Mouse (Mus musculus): ENCODE measurements around the gene Plcxd1. TPM values are rescaled to one million over a fixed set of nuclear protein-coding genes. Genes with fewer than 3 reads are reported as not detected.
"Not testable (repeated sequence)": the region's sequence is repeated elsewhere in the genome, so short reads cannot be mapped to it uniquely, and the experiment has no call there.

The Plcxd1 gene
- total RNA-seq (2021) = 10 to 100 TPM; 10.4 to 10.9 TPM
- long read RNA-seq, experiment 1, partial matches to known transcripts = 4 of 16 reads
- long read RNA-seq, experiment 1, other reads (novel, unspliced or antisense) = 10 of 16 reads
- long read RNA-seq, experiment 2, partial matches to known transcripts = 6 of 14 reads
- long read RNA-seq, experiment 2, other reads (novel, unspliced or antisense) = 7 of 14 reads

DNA sequence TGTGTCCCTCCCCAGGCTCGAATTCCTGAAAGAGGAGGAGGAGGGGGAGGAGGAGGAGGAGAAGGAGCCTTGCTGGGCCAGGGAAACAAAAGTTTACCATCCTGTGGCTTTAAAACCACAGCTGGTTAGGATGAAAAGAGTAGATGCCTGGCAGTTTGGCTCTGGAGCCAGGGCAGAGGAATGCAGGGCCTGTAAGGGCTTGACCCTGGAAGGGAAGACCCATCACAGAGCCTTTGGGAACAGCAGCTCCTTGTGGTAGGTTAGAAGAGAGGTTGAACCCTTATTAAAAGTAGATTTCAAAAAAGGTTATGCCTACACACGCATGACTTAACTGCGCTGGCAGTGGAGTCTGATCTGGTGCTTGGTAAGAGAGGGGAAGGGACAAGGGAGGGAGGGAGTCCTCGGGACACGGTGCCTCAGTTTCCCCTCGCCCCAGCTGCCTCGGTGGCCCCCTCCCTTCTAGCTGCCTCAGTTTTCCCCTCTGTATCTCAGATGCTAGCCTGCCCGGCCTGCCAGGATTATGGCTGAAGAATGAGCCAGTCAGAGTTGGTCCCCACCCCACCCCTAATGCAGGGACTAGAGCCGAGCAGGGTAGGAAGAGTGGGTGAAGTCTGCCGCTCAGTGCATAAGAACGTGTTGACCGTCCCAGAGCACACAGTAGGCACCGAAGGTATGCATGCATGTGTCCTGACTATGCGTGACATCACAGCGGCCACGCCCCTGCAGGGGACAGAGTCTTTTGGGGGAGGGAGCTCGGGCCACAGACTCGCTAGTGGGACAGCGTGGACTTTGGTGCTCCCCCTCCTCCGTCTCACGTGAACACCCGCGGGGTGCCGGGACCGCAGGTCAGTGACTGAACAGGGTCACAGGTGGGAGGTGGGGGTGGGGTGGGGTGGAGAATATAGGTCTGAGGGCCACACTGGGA is at the start of gene Plcxd1:
TSS of gene Plcxd1 (plus strand) at position 314 of the 925 bp plus-strand sequence.
- peak in 1 of 2 experiments; percentile 9 for DNase-seq (ENCODE audit: low spot score in 2 of 2)

DNA sequence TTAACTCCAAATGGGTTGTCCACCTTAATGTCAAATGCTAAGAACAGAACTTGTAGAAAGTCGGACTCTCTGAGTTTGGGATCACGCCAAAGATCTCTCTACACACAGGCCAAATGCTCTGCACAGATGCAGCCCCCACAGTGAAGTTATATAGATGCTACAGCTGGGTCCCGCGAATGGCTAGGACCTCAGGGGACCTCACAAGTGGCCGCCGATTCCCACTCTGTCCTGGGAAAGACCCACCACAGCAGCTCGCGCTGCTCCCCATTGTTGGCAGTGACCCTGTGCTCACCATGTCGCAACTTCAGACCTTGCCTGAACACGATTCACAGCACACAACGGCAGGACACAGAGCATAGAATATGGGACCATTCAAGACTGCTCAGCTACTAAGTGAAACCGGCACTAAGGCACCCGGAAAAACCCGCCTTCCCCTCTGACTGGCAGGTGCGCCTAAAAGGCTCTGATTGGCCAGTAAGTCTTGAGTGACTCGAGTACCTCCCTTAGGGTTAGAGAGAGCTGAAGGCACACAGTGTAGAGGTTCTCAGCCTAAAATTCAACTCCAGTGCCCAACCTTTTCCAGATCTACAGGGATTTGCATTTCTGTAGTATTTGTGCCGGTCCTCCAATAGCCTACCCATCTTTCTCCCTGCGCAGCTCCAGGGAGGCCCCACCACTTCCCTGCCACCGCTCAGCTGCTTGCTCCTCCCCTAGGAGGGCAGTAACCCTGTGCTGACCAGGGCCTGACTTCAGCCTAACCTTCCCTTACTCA is 41.9 kb upstream of the Plcxd1 start:
- DNase-seq (ENCODE audit: low spot score in 2 of 2) = peak; percentile 77 to 85

DNA sequence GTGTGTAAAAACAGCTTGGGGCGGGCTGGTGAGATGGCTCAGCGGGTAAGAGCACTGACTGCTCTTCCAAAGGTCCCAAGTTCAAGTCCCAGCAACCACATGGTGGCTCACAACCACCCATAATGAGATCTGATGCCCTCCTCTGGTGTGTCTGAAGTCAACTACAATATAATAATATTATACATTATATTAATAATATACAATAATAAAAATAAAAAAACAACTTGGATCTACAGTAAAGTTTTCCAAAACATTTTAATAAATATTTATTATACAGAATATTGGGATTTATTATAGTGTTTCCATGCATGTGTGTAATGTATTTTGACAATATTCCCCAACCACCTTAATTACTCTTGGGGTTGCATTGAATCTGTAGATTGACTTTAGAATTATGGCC is 27.4 kb upstream of the Plcxd1 start, which contains the start of gene Gm17655:
TSS of gene Gm17655 (minus strand) at position 101 of the 400 bp plus-strand sequence.
- not testable (repeated sequence) for DNase-seq (ENCODE audit: low spot score in 2 of 2)

DNA sequence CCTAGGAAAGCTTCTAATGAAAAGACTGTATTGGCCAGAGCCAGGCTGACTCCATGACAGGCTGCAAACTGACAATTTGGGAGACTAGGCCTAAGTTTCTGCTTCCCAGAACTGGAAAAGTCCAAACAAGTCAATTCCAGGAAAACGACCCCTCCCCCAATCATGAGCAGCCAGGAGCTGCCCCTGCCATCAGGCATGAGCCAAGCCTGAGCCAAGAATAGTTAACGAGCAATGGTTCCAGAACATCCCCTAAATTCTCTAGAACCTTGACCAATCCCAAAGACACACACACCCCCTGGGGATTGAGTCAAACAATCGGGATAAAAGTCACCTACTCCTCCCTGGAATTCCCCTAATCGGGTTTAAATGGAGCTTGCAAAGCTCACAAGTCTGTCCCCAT is 16.8 kb upstream of the Plcxd1 start:
- DNase-seq (ENCODE audit: low spot score in 2 of 2) = no peak

DNA sequence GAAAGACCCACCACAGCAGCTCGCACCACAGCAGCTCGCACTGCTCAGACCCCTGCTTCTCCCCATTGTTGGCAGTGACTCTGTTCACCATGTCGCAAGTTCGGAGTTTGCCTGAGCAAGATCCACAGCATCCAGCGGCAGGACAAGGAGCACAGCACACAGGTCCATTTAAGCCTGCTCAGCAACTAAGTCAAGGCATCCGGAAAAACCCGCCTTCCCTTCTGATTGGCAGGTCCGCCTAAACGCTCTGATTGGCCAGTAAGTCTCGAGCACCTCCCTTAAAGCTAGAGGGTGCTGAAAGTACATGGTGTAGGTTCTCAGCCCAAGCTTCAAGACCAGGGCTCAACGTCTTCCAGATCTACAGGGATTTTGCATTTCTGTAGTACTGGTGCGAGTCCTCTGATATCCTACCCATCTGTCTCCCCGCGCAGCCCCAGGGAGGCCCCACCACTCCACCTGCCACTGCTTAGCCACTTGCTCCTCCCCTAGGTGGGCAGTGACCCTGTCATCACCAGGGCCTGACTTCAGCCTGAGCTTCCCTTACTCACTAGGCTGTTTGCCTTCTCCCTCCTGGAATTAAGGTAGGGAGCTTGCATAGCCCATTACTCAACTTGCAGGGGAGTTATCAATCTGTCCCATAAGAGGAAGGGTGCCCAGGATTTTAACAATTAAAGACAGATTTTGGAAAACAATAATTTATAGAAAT is 13.5 kb upstream of the Plcxd1 start:
- no peak for DNase-seq (ENCODE audit: low spot score in 2 of 2)

DNA sequence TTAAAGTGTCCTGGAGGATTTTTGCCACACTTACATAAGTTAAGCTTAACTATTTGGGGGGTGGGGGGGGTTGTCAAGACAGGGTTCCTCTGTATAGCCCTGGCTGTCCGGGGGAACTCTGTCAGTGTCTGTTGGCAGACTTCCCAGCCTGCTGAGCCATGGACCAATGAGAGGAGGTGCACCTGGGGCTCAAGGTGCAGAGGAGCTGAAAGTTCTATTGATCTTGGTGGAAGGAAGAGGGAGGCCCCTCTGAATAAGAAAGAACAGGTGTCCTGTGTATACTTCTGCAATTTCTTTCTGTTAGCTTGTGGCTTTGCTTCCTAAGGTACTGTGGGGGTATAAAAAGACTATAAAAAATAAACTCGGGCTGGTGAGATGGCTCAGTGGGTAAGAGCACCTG is 8.2 kb upstream of the Plcxd1 start:
- no peak for DNase-seq (ENCODE audit: low spot score in 2 of 2)

DNA sequence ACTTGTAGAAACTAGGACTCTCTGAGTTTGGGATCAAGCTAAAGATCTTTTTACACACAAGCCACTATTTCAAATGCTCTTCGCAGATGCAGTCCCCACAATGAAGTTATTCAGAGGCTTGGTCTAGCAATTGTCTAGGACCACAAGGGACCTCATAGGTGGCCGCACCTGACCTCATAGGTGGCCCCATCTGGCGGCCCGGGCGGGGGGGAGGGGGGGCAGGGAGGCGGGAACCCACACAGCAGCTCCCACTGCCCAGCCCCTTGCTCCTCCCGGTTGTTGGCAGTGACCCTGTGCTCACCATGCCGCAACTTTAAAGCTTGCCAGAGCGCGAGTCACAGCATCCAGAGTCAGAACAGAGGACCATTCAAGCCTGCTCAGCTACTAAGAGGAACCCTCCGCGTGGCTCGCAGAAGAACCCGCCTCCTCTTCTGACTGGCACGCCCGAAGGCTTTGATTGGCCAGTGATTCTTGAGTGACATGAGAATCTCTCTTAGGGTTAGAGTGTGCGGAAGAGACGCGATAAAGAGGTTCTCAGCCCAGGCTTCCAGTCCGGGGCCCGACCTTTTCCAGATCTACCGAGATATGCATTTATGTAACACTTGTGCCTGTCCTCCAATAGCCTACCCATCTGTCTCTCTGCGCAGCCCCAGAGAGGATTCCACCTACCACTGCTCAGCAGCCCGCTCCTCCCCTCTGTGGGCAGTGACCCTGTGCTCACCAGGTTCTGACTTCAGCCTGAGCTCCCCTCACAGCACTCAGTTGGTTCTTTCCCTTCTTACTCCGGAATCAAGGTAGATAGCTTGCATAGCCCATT is 5.5 kb upstream of the Plcxd1 start, which contains the start of gene Gm35315:
TSS of gene Gm35315 (minus strand) at position 391 of the 817 bp plus-strand sequence.
- DNase-seq (ENCODE audit: low spot score in 2 of 2) = peak; percentile 84 to 86

DNA sequence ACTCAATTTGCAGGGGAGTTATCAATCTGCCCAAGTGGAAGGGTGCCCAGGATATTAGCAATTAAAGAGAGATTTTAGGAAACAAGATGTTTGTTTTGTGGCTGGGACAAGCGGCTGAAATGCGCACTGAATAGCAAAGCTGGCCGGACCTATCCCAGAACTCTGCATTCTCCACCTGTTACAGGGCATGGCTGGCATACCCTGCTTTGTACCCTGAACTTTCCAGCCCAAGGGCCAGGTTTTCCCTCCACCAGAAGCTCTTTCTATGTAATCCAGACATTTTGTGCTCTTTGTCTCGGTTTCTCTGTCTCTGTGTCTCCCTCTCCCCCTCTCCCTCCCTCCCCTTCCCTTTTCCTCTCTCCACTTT is 4.9 kb upstream of the Plcxd1 start:
- DNase-seq (ENCODE audit: low spot score in 2 of 2) = no peak

DNA sequence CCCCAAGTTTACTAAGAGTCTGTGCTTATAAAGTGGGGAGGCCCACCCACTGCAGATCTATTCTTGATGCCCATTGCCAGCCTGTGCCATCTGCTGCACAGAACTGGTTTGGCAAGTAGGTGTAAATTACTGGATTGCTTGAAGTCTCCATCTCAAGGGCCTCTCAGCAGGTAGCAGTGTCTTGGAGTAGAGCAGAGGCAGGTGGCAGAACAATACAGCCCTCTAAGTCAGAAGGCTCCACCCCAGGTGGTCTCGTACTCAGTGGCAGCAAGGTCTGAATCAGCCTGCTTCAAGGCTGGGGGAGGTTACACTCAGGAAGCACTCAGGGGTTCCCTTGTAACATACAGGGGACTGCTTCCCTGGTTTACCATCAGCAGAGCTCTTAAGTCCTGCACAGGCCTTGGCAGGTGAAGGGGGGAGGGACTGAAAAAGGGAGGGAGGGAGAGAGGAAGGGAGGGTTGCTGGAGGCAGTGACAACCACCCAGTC is 735 bp upstream of the Plcxd1 start:
- peak; percentile 30 to 57 for DNase-seq (ENCODE audit: low spot score in 2 of 2)

DNA sequence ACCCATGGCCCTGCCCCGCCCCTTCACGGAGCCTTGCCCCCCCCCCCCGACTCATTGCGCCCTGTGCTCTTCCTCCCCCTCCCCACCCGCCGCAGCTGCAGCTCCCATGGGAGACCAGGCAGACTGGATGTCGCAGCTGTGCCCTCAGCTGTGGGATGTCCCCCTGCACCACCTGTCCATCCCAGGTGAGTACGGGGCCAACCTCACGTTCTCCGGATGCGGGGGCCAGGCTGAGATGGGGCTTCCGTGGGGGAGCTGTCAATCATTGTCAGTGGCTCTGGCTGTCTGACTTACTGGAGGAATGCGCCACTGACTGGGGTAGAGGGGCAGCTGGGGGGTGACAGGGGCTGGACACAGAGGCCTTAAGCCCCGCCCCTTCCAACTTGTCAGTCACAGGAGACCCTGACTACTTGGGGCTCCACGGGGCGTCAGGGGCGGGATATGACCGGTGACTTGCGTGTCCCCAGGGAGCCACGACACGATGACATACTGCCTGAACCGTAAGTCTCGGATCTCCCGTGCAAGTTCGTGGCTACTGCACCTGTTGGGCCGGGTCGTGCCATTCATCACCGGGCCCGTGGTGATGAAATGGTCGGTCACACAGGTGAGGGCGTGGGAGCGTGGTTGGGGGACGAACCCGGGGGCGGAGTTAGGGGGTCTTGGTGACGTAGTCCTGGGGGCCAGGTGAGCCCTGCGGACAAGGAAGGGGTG is 1.3 kb downstream of the Plcxd1 start:
- peak; percentile 32 to 36 for DNase-seq (ENCODE audit: low spot score in 2 of 2)

DNA sequence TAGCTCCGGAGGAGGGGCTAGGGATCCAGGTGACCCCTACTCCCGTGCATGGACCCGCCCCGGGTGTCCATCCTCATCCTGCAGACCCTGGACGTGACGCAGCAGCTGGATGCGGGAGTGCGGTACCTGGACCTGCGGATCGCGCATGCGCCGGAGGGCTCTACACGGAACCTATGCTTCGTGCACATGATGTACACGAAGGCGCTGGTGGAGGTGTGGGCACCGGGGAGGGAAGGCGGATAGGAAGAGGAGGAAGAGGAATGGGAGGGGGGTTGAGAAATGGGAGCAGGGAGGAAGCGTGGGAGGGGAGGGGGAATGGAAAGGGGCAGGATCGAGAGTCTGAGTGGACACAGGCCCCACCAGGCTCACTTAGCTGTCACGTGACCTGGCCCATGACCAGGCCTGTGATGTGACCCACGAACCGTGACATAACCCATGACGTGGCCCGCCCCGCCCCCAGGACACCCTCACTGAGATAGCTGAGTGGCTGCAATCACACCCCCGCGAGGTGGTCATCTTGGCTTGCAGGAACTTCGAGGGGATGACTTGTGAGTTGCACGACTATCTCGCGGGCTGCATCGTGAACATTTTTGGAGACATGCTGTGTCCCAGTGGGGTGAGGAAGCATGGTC is 2.1 kb downstream of the Plcxd1 start:
- peak; percentile 78 to 79 for DNase-seq (ENCODE audit: low spot score in 2 of 2)

DNA sequence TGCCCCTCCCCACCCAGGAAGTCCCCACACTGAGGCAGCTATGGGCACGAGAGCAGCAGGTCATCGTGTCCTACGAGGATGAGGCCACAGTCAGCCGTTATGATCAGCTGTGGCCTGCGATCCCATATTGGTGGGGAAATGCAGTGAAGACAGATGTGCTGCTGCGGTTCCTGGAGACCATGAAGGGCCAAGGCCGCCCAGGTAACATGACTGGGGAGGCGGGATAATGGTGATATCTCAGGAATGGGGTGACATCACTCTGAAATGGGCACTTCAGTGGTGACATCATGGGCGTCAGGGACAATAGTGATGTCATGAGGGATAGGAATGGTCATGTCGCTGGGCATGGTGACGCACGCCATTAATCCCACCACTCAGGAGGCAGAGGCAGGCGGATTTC is 2.7 kb downstream of the Plcxd1 start:
- DNase-seq (ENCODE audit: low spot score in 2 of 2) = no peak

DNA sequence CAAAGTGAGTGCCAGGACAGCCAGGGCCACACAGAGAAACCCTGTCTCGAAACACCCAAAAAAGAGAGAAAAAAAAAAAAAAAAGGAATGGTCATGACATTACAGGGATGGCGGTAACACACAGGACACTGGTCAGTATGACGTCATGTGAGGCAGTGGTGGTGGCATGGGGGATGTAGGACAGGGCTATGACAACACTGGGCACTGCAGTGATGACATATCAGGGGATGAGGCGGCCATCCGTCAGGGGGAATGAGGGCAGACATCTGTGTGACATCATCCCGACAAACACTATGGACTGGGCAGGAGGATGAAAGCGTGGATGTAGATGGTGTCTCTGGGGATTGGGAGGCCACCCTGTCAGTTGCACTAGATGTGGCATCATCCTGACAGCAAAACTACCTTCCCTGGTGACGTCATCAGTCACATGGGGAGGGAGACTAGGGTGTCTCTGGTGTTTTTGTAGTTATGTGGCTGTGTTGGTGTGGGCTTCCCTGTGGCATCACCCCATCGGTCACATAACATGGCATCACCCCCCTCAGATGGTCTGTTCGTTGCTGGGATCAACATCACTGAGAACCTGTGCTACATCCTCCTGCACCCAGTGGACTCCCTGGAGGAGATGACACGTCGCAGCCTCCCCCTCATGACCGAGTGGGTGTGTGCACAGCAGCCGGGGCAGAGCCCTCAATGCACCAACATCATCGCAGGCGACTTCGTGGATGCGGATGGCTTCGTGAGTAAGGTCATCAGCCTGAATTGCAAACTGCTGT is 3.3 kb downstream of the Plcxd1 start:
- DNase-seq (ENCODE audit: low spot score in 2 of 2) = no peak

DNA sequence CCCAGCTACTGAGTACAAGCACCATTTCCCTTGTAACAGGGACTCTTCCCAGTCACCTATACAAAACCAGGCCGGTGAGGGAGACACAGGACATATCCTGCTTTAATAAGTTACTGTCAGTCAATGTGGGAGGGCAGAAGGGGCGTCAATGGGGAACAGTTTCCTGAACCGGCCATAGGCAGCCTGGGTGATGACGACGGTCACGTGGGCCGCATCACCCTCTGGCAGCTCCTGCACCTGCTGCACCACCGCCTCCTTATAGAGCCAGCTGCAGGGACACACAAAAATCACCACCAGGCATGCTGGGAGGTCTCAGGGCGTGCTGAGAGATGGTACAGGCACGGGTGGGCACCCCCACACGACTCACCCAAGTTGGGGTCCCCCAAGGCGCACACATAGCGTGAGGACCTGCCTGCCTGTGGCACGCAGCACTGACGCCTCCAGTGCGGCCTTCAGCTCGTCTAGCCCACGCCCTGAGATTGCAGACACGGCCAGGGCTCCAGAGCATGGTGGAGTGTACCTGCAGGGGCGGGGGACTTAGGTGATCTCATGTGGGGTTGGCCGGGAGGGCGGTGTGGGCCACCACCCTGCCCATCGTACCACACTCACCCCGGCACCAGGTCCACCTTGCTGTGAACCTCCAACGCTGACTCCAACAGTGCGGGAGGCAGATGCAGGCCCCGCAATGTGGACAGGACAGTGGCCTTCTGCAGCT is 4.3 kb downstream of the Plcxd1 start:
- DNase-seq (ENCODE audit: low spot score in 2 of 2) = no peak

DNA sequence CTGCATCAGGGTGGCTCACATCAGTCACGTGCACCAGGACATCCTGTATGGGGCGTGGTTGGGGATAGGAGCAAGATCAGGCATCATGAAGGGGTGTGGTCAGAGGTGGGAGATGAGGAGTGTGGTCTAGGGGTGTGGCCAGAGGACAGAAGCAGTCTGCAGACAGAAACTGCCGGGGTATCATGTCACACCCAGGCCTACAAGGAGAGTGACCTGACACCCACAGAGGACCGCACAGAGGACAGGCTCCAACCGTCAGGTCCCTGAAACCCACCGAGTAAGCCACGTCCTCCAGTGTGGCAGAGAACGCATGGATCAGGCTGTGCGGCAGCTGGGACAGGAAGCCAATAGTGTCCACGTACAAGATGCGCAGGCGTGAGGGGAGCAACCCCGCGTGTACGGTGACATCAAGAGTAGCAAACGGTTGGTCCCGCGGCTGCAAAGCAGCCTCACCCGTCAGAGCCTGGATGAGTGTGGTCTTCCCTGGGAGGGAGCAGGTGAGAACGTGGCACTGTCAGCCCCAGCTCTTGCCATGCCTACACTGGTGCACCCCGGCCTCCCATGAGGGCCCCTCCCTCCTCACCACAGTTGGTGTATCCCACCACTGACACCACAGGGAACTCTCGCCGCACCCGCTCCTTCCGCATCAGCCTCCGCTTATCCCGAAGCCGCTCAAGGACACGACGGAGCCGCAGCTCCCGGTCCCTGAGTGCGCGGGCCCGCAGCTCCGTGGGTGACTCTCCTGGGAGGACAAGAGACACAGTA is 5.0 kb downstream of the Plcxd1 start:
- peak in 1 of 2 experiments; percentile 9 for DNase-seq (ENCODE audit: low spot score in 2 of 2)

DNA sequence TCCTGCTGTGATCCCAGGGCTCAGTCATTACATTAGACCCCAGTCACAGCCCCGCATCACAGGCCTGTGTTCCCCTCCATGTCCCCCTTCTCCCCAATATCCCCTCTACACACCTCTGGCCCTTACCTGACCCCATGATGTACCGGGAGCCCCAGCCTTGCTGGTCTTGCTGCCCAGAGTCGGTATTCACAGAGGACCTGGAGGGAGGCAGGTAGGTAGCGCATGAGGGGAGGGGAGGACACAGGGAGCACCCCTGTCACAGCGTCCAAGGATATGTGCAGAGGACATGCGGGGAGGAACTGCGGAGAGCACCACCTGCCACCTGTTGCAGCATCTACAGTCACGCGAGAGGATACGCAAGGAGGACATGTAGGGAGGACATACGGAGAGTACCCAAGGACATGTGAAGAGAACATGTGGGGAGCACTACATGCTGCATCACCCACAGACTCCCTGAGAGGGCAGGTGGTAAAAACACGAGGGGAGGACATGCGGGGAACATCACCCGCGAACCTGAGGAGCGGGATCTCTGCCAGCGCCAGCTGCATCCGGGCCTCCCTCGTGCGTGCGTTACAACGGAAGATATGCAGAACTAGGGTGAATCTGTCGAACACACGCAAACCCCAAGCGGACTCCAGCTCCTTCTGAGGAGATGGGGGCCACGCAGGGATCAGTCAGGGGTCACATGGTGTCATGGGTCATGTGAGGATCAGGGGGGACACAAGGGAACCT is 6.5 kb downstream of the Plcxd1 start:
- DNase-seq (ENCODE audit: low spot score in 2 of 2) = peak in 1 of 2 experiments; percentile 9
